Mouse (Mus musculus) gastrocnemius, adult 2 months (tissue): ENCODE results near the gene Gm4513. TPM values are rescaled to one million over a fixed set of nuclear protein-coding genes. Genes with fewer than 3 reads are reported as not detected.
"Not testable (repeated sequence)": the region's sequence is repeated elsewhere in the genome, so short reads cannot be mapped to it uniquely, and the experiment has no call there.

Source experiments
- DNase-seq: peaks from one replicate; pipeline ENCODE4 v3.0.0; 2022
- H3K27ac ChIP-seq: fragments of 200-600 bp; 2 replicates; pipeline ENCODE4 v1.8.1; 2022; ENCODE audit warnings: mild to moderate bottlenecking
- H3K4me3 ChIP-seq: fragments of 200-600 bp; 2 replicates; pipeline ENCODE4 v1.8.1; 2022; ENCODE audit warnings: mild to moderate bottlenecking, moderate library complexity
- intact Hi-C: fragments of 180-260 bp; cut with DNase I; formaldehyde crosslinking; loops from one replicate; pipeline ENCODE4 v1.15.1; 2025
- long read RNA-seq, 2 experiments: library from polyadenylated mRNA; stranded (forward); transcript quantifications; one replicate each; pipeline ENCODE4 v2.0.0; 2021
- total RNA-seq, 2 experiments: library from RNA; stranded (reverse); gene quantifications; 2 replicates each; pipeline ENCODE4 v1.2.3; 2021

The Gm4513 gene
- total RNA-seq: not detected
- long read RNA-seq, experiment 1: 0 reads
- long read RNA-seq, experiment 2: 0 reads

DNA sequence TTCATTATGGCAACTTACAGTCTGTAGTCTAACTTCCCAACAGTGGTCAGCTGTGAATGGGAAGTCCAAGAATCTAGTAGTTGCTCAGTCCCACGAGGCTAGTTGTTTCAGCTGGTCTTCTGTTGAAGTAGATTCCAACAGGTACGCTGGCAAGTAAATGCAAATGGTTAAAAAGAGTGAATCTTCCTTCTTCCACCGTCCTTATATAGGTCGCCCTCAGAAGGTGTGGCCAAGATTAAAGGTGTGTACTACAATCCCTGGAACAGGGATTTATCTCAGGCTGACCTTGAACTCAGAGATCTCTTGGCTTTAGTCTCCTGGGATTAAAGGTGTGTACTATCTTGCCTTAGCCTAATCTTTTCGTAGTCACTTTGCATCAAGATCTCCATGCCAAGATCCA lies at the start of gene Gm4513:
TSS of gene Gm4513 (minus strand) at position 101 of the 400 bp plus-strand sequence.
- DNase-seq, intact Hi-C loops, H3K4me3 ChIP-seq, H3K27ac ChIP-seq: not testable (repeated sequence)

GRCm38 (mm10) chr7:20576141-20576540 lies 22.7 kb downstream of the Gm4513 start, which contains the start of gene Gm4141:
TSS of gene Gm4141 (minus strand) at chr7:20576241.
- DNase-seq, intact Hi-C loops, H3K4me3 ChIP-seq, H3K27ac ChIP-seq: not testable (repeated sequence)

DNA sequence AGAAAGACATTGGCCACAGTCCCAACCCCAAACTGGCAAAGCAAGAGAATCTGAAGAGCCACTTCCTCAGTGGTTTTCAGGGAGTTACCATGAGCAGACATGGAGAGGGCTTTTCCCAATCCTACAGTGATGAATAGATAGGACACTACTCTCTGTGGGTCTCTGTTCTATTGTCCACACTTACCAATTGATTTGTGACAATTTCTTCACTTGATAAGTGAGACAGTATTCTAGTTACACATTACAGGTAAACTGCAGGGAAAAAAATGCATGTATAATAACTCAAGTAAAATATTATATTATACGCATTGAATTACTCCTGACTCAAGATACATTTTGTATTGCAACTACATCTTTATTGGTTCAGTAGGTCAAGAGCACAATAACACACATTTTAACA lies 53.2 kb downstream of the Gm4513 start, which contains the start of gene Gm5726:
TSS of gene Gm5726 (minus strand) at position 101 of the 400 bp plus-strand sequence.
- H3K4me3 ChIP-seq, DNase-seq, H3K27ac ChIP-seq, intact Hi-C loops: not testable (repeated sequence)

Other genes with a start within 250 kb of the Gm4513 start
- not detected for gene Gm5728, start 223.6 kb downstream of the Gm4513 start, total RNA-seq
- gene Vmn1r100, start 181.1 kb downstream of the Gm4513 start, total RNA-seq: not detected
- gene Vmn1r101, start 156.4 kb downstream of the Gm4513 start, total RNA-seq: not detected
- not detected for gene Gm10670, start 124.1 kb downstream of the Gm4513 start, total RNA-seq
- not detected for gene Vmn1r103, start 88.5 kb downstream of the Gm4513 start, total RNA-seq
- gene Vmn1r104, start 65.2 kb downstream of the Gm4513 start, total RNA-seq: not detected
- gene Gm5726, start 53.3 kb downstream of the Gm4513 start, total RNA-seq: not detected
- not detected for gene Gm4141, start 22.8 kb downstream of the Gm4513 start, total RNA-seq
- gene Vmn1r107, start 69.9 kb upstream of the Gm4513 start, total RNA-seq: not detected
- gene Vmn1r111, start 104.2 kb upstream of the Gm4513 start, total RNA-seq: not detected
- gene Gm10668, start 131.6 kb upstream of the Gm4513 start, total RNA-seq: not detected
- gene Vmn1r112, start 172.2 kb upstream of the Gm4513 start, total RNA-seq: not detected
- not detected for gene Vmn1r113, start 188.3 kb upstream of the Gm4513 start, total RNA-seq
- gene Vmn1r114, start 213.2 kb upstream of the Gm4513 start, total RNA-seq: not detected
- not detected for gene Vmn1r115, start 246.0 kb upstream of the Gm4513 start, total RNA-seq